Mouse (Mus musculus) thymus, adult 2 months (tissue): ENCODE results near the gene Duox1. TPM values are rescaled to one million over a fixed set of nuclear protein-coding genes. Genes with fewer than 3 reads are reported as not detected.
"Not testable (repeated sequence)": the region's sequence is repeated elsewhere in the genome, so short reads cannot be mapped to it uniquely, and the experiment has no call there.

Experiments used
- DNase-seq: peaks from one replicate; pipeline ENCODE4 v3.0.0; 2021
- H3K27ac ChIP-seq: fragments of 200-500 bp; 2 replicates; pipeline ENCODE4 v1.5.1; 2012; ENCODE audit warnings: low read length, control low read depth; ENCODE audit not compliant: control insufficient read depth, insufficient read depth
- H3K27me3 ChIP-seq: fragments of 200-500 bp; 2 replicates; pipeline ENCODE4 v1.6.1; 2012; ENCODE audit warnings: mild to moderate bottlenecking, low read length, moderate library complexity, mixed read lengths; ENCODE audit not compliant: control insufficient read depth, insufficient read depth
- H3K36me3 ChIP-seq: fragments of 200-500 bp; 2 replicates; pipeline ENCODE4 v1.6.1; 2012; ENCODE audit warnings: mild to moderate bottlenecking, low read length, moderate library complexity; ENCODE audit not compliant: control insufficient read depth, insufficient read depth
- H3K4me1 ChIP-seq: fragments of 200-500 bp; replicated peaks from 2 replicates; pipeline ENCODE4 v1.6.1; 2012; ENCODE audit warnings: low read length; ENCODE audit not compliant: control insufficient read depth, insufficient read depth
- H3K4me3 ChIP-seq: fragments of 200-500 bp; 2 replicates; pipeline ENCODE4 v1.5.1; 2012; ENCODE audit warnings: mild to moderate bottlenecking, low read length, control low read depth, moderate library complexity; ENCODE audit not compliant: control insufficient read depth, insufficient read depth
- CTCF ChIP-seq: fragments of 200-500 bp; IDR thresholded peaks from 2 replicates; pipeline ENCODE4 v1.5.1; 2012; ENCODE audit warnings: mild to moderate bottlenecking, control low read depth, low read length, moderate library complexity, borderline replicate concordance; ENCODE audit not compliant: control insufficient read depth, poor library complexity, insufficient read depth; ENCODE audit errors: extremely low read depth
- POLR2A ChIP-seq: fragments of 200-500 bp; IDR thresholded peaks from 2 replicates; pipeline ENCODE4 v1.6.1; 2012; ENCODE audit warnings: mild to moderate bottlenecking, low read length, control low read depth, moderate library complexity; ENCODE audit not compliant: control insufficient read depth, poor library complexity, insufficient read depth; ENCODE audit errors: extremely low read depth
- WGBS: fragments of 180-500 bp; shearing (Covaris S2); methylation state at CpG from one replicate; pipeline ENCODE4 v1.1.7; 2018; 5-methylcytosine and 5-hydroxymethylcytosine counted together
- polyA plus RNA-seq: library from polyadenylated mRNA; depleted of rRNA; stranded (reverse); fragments of >200 nt; gene quantifications from 2 replicates; pipeline ENCODE4 v1.2.3, GENCODE M21; 2012

Duox1 gene
- polyA plus RNA-seq, 1 experiment: 0.26 TPM

- WGBS: 84% methylated on average over 2 of the region's 2 CpGs
Measured at GRCm38 (mm10) chr2:122325361-122325760, 9.9 kb downstream of the Duox1 start.

GRCm38 (mm10) chr2:122327986-122328385, 12.5 kb downstream of the Duox1 start:
- H3K27me3 ChIP-seq: no peaks in the 10 kb centered on the region
- H3K4me1 ChIP-seq: no peaks in the 10 kb centered on the region
- DNase-seq: no peak
- no peak overlapping the region for H3K4me3 ChIP-seq
- WGBS: 77% methylated on average over 3 of the region's 3 CpGs
- TF ChIP-seq POLR2A: no peak
- no peak for TF ChIP-seq CTCF
- H3K36me3 ChIP-seq: no peaks in the 10 kb centered on the region
- H3K27ac ChIP-seq: no peak overlapping the region

More at GRCm38 (mm10) chr2:122325361-122325760, 9.9 kb downstream of the Duox1 start:
- TF ChIP-seq CTCF (no peak), POLR2A (no peak)
- H3K4me3 ChIP-seq: no peak overlapping the region
- no peaks in the 10 kb centered on the region for H3K27me3 ChIP-seq
- H3K27ac ChIP-seq: no peak overlapping the region
- H3K4me1 ChIP-seq: no peaks in the 10 kb centered on the region
- no peak for DNase-seq
- H3K36me3 ChIP-seq: no peaks in the 10 kb centered on the region

GRCm38 (mm10) chr2:122330317-122330716, 14.8 kb downstream of the Duox1 start:
- WGBS: 90% methylated on average over 6 of the region's 6 CpGs
- not testable (repeated sequence) for H3K4me1 ChIP-seq, H3K27ac ChIP-seq, H3K36me3 ChIP-seq, H3K4me3 ChIP-seq, H3K27me3 ChIP-seq, DNase-seq

GRCm38 (mm10) chr2:122332222-122332621, 16.8 kb downstream of the Duox1 start:
- TF ChIP-seq CTCF: no peak
- no peak for TF ChIP-seq POLR2A
- 86% methylated on average over 3 of the region's 3 CpGs for WGBS
- Histone ChIP-seq H3K4me1 (no peaks in the 10 kb centered on the region), H3K4me3 (no peak overlapping the region), H3K36me3 (no peaks in the 10 kb centered on the region), H3K27me3 (no peaks in the 10 kb centered on the region), H3K27ac (no peak overlapping the region)
- no peak for DNase-seq

- H3K27me3 ChIP-seq: no peaks in the 10 kb centered on the region
Measured at GRCm38 (mm10) chr2:122334170-122334569, 18.7 kb downstream of the Duox1 start.

GRCm38 (mm10) chr2:122337291-122337690, 21.8 kb downstream of the Duox1 start:
- no peak for TF ChIP-seq POLR2A
- no peak for TF ChIP-seq CTCF
- 85% methylated on average over 21 of the region's 21 CpGs for WGBS
- H3K27ac ChIP-seq: no peak overlapping the region
- no peaks in the 10 kb centered on the region for H3K36me3 ChIP-seq
- no peaks in the 10 kb centered on the region for H3K27me3 ChIP-seq
- no peak for DNase-seq
- no peak overlapping the region for H3K4me3 ChIP-seq
- H3K4me1 ChIP-seq: no peaks in the 10 kb centered on the region

More at GRCm38 (mm10) chr2:122334170-122334569, 18.7 kb downstream of the Duox1 start:
- no peak for DNase-seq
- H3K4me1 ChIP-seq: no peaks in the 10 kb centered on the region
- no peak overlapping the region for H3K27ac ChIP-seq
- no peak overlapping the region for H3K4me3 ChIP-seq
- 72% methylated on average over 3 of the region's 3 CpGs for WGBS
- no peak for TF ChIP-seq POLR2A
- TF ChIP-seq CTCF: no peak
- no peaks in the 10 kb centered on the region for H3K36me3 ChIP-seq

GRCm38 (mm10) chr2:122345106-122345893, 29.8 kb downstream of the Duox1 start:
- no peaks in the 10 kb centered on the region for H3K27me3 ChIP-seq
- no peaks in the 10 kb centered on the region for H3K36me3 ChIP-seq
- no peak for TF ChIP-seq CTCF
- TF ChIP-seq POLR2A: no peak
- H3K4me3 ChIP-seq: no peak overlapping the region
- WGBS: 92% methylated on average over 6 of the region's 6 CpGs
- H3K4me1 ChIP-seq: peaks cover 10% of the 10 kb centered on the region
- H3K27ac ChIP-seq: no peak overlapping the region
- DNase-seq: no peak

- H3K4me3 ChIP-seq, H3K27me3 ChIP-seq, H3K4me1 ChIP-seq, DNase-seq, H3K36me3 ChIP-seq, H3K27ac ChIP-seq: not testable (repeated sequence)
- WGBS: 90% methylated on average over 6 of the region's 6 CpGs
Measured at GRCm38 (mm10) chr2:122346164-122346563, 30.7 kb downstream of the Duox1 start.
